Mouse (Mus musculus) megakaryocyte, embryonic 14.5 days (primary cell): ENCODE measurements around the gene Tmem245.

Experiments
- FLI1 ChIP-seq: IDR thresholded peaks from 2 replicates; pipeline ENCODE4 v1.6.1; 2012; ENCODE audit warnings: low read length, inconsistent platforms, mixed read lengths
- GATA1 ChIP-seq: IDR thresholded peaks from 3 replicates; pipeline ENCODE4 v1.6.1; 2012; ENCODE audit warnings: mixed read lengths, low read length, inconsistent platforms, borderline replicate concordance

GRCm38 (mm10) chr4:56914338-56914737 lies 32.9 kb downstream of the Tmem245 start:
- TF ChIP-seq GATA1 (no peak), FLI1 (no peak)
